Mouse (Mus musculus): ENCODE data around the gene Wfikkn1. TPM values are rescaled to one million over a fixed set of nuclear protein-coding genes. Genes with fewer than 3 reads are reported as not detected.

Gene Wfikkn1
- polyA plus RNA-seq, 1 experiment from 2014 or later = 0.69 TPM

DNA sequence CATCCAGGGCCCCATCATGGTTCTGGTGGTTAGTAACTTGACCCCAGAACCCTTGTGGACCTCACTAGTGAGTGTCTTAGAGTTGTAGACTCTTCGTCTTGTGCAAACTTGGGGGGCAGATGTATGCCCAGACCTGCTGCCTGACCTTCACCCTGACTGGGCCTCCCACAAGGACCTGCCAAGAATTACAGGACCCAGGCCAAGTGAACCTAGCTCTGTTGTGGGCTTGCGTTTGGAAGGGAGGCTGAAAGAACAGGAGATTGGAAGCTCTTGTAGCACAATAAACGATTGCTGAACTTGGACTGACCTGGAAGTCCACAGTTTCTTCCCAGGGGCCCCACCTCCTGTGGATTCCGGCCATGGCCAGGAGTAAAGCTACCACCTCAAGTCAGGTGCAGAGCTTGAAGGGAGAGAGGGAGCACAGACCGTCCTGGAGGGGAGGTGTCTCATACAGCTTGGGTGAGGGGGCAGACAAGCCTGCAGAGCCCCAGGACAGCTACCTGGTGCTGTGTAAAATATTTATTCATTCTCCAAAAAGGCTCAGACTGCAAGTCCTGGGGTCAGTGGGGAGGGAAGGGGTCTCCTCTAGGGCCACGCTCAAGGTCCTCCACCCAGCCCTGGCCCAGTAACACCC lies 46.6 kb downstream of the Wfikkn1 start:
- Histone ChIP-seq H3K9ac (ENCODE audit: low read length) (peak overlapping the region; percentile 69), H3K4me2 (ENCODE audit: low read length) (peak overlapping the region; percentile 73), H3K27me3 (replicated peaks; ENCODE audit: control insufficient read depth, insufficient read depth, low read length) (no peaks in the 10 kb centered on the region), H3K27ac (ENCODE audit: low read depth) (peak overlapping the region; percentile 94), H3K4me1 (replicated peaks; ENCODE audit: control insufficient read depth, insufficient read depth, low read length) (peaks cover 49% of the 10 kb centered on the region), H3K9me3 (ENCODE audit: control insufficient read depth, low read length) (no peaks in the 10 kb centered on the region), H3K4me3 (ENCODE audit: low read depth, low read length) (peak overlapping the region; percentile 61), H3K36me3 (ENCODE audit: control insufficient read depth, insufficient read depth, low read length) (peaks cover 41% of the 10 kb centered on the region)
- 21% methylated on average over 6 of the region's 6 CpGs for WGBS
- ATAC-seq (replicated peaks; ENCODE audit: low FRiP score, low TSS enrichment, low read depth) = no peak
- no peak for DNase-seq (ENCODE audit: low spot score)

DNA sequence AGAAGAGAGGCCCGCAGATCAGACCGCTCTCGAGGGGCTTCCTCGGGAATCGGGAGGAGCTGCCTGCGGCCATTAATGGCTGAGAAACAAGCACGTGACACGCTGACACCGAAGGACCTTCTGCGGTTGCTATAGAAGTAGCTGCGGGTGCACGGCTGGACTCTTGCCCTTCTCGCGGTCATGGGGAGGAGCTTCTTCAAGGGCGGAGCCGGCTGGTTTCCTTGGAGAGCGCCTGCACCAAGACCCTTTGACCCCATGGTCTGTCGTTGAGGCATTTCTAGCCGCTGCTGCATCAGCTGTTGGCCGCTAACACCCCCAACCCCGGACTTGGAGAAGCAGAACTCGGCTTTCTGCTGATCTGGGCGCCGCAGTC lies 47.4 kb downstream of the Wfikkn1 start, which contains the start of gene Stub1:
Stub1 (minus strand) TSS at position 114 of the 373 bp plus-strand sequence.
- Histone ChIP-seq H3K4me1 (replicated peaks; ENCODE audit: control insufficient read depth, insufficient read depth, low read length) (peaks cover 52% of the 10 kb centered on the region), H3K27me3 (replicated peaks; ENCODE audit: control insufficient read depth, insufficient read depth, low read length) (no peaks in the 10 kb centered on the region), H3K27ac (ENCODE audit: low read depth) (peak within 1 kb of the TSS; percentile 94), H3K9me3 (ENCODE audit: control insufficient read depth, low read length) (no peaks in the 10 kb centered on the region), H3K36me3 (ENCODE audit: control insufficient read depth, insufficient read depth, low read length) (peaks cover 35% of the 10 kb centered on the region), H3K4me2 (ENCODE audit: low read length) (peak within 1 kb of the TSS; percentile 97), H3K9ac (ENCODE audit: low read length) (peak within 1 kb of the TSS; percentile 69), H3K4me3 (ENCODE audit: low read depth, low read length) (peak within 1 kb of the TSS; percentile 61)
- ATAC-seq (replicated peaks; ENCODE audit: low FRiP score, low TSS enrichment, low read depth) (peak; percentile 59), DNase-seq (ENCODE audit: low spot score) (no peak)
- WGBS = under 1% methylated on average over 24 of the region's 24 CpGs

DNA sequence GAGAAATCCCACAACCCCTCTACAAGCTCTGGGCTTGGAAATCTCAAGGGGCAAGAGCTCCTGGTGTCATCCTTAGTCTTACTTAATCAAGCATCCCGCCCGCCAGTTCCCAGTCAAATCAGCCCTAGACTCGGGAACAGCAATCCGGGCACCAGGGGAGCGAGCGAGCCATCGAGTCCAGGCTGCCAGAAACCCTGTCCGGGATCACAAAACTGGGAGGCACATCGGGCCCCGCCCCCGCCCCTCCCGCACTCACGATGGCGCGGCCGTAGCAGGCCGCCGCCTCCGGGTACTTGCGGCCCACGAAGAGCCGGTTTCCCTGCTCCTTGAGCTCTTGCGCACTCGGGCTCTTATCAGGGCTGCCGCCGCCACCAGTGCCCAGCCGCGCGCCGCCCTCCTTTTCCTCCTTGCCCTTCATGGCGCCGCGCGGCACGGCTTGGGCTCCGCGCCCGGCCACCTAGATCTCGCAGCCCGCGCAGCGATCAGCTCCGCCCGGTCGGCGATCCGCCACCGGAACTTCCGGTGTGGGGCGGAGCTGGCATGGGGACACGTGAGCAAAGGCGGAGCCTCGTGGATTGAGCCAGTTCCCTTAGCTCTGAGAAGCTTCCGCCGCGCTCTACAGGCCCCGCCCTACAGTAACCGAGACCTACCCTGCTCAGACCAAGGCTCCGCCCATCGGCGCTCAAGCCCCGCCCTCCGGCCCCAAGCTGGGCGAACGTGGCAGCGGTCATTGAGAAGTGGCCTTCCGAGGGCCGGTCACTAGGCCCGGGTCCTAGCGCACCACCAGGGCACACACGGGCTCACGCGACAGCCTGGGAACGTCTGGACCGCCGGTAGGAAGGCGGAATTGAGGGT lies 48.0 kb downstream of the Wfikkn1 start:
- Histone ChIP-seq H3K4me1 (replicated peaks; ENCODE audit: control insufficient read depth, insufficient read depth, low read length) (peaks cover 55% of the 10 kb centered on the region), H3K27ac (ENCODE audit: low read depth) (peak overlapping the region; percentile 94), H3K36me3 (ENCODE audit: control insufficient read depth, insufficient read depth, low read length) (peaks cover 34% of the 10 kb centered on the region), H3K4me2 (ENCODE audit: low read length) (peak overlapping the region; percentile 97), H3K9ac (ENCODE audit: low read length) (peak overlapping the region; percentile 69), H3K4me3 (ENCODE audit: low read depth, low read length) (peak overlapping the region; percentile 61), H3K9me3 (ENCODE audit: control insufficient read depth, low read length) (no peaks in the 10 kb centered on the region), H3K27me3 (replicated peaks; ENCODE audit: control insufficient read depth, insufficient read depth, low read length) (no peaks in the 10 kb centered on the region)
- under 1% methylated on average over 77 of the region's 77 CpGs for WGBS
- ATAC-seq (replicated peaks; ENCODE audit: low FRiP score, low TSS enrichment, low read depth) (peak; percentile 87), DNase-seq (ENCODE audit: low spot score) (peak; percentile 100)

DNA sequence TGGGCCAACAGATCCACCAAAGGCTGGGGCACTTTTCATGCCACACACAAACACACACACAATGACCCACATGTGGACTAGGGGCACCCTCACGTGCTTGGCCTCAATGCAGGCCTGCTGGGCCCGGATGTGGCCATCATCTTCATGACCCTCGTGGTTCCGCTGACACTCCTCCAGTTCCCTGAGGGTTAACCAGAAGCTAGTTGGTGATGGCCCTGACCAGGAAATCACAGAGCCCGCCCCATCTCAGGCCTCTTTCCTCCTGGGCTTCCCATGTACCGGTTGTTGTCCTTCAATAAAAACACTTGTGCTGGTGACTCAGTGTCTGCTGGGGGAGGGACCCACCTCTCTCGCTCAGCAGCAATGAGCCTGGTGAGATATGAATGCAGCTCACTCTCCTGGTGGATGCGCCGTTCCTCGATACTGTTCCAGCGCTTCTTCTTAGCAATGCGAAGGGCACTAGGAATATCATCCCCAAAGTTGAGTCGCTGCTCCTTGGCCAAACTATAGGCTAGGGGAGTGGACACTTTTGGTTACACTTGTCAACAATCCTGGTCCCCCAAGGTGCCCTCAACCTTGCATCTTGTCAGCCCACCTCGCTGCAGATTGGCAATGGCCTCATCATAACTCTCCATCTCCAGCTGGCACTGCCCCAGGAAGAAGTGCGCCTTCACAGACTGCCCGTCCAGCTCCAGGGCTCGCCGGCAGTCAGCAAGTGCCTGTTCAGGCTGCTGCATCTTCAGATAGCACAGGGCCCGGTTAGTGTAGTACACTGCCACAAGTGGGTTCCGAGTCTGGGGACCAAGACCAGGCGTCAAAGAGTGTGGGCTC lies 49.0 kb downstream of the Wfikkn1 start:
- Histone ChIP-seq H3K27ac (ENCODE audit: low read depth) (peak overlapping the region; percentile 94), H3K4me2 (ENCODE audit: low read length) (peak overlapping the region; percentile 97), H3K27me3 (replicated peaks; ENCODE audit: control insufficient read depth, insufficient read depth, low read length) (no peaks in the 10 kb centered on the region), H3K9ac (ENCODE audit: low read length) (peak overlapping the region; percentile 68), H3K4me3 (ENCODE audit: low read depth, low read length) (peak overlapping the region; percentile 61), H3K36me3 (ENCODE audit: control insufficient read depth, insufficient read depth, low read length) (peaks cover 40% of the 10 kb centered on the region), H3K4me1 (replicated peaks; ENCODE audit: control insufficient read depth, insufficient read depth, low read length) (peaks cover 51% of the 10 kb centered on the region), H3K9me3 (ENCODE audit: control insufficient read depth, low read length) (no peaks in the 10 kb centered on the region)
- DNase-seq (ENCODE audit: low spot score) = no peak
- no peak for ATAC-seq (replicated peaks; ENCODE audit: low FRiP score, low TSS enrichment, low read depth)
- WGBS = 52% methylated on average over 21 of the region's 21 CpGs

DNA sequence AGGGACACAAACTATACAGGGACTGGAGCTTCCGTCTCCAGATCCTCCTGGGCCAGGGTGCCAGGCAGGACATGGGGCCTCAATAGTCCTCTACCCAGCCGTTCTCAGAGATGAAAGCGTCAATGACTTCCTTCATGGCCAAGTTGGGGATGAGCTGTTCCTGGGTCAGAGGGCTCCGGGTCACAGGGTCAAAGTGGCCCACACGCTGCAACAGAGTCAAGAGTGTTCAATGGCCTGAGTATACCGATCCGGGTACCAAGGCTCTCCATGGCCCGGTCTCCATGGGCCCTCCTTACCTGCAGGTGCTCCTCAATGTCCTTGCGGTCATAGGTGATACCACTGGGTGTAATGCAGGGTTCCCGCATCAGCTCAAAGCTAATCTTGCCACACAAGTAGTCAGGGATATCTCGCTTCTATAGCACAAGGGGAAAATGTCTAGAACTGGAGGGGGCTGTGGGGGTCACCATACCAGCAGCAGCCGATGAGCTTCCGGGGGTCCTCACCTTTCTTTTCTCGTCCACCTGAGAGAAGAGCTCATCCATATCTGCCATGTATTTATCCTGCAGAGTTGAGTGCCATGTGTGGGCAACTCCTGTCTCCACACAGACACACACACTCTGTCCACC lies 49.7 kb downstream of the Wfikkn1 start:
- peak overlapping the region; percentile 97; the same call in 1 of the 2 replicates for H3K4me2 ChIP-seq (ENCODE audit: low read length)
- peaks cover 46% of the 10 kb centered on the region for H3K36me3 ChIP-seq (ENCODE audit: control insufficient read depth, insufficient read depth, low read length)
- no peaks in the 10 kb centered on the region for H3K27me3 ChIP-seq (replicated peaks; ENCODE audit: control insufficient read depth, insufficient read depth, low read length)
- no peak overlapping the region for H3K27ac ChIP-seq (ENCODE audit: low read depth)
- no peaks in the 10 kb centered on the region for H3K9me3 ChIP-seq (ENCODE audit: control insufficient read depth, low read length)
- ATAC-seq (replicated peaks; ENCODE audit: low FRiP score, low TSS enrichment, low read depth) = no peak
- no peak overlapping the region for H3K4me3 ChIP-seq (ENCODE audit: low read depth, low read length)
- 84% methylated on average over 14 of the region's 14 CpGs for WGBS
- no peak overlapping the region for H3K9ac ChIP-seq (ENCODE audit: low read length)
- H3K4me1 ChIP-seq (replicated peaks; ENCODE audit: control insufficient read depth, insufficient read depth, low read length) = peaks cover 44% of the 10 kb centered on the region
- no peak for DNase-seq (ENCODE audit: low spot score)

DNA sequence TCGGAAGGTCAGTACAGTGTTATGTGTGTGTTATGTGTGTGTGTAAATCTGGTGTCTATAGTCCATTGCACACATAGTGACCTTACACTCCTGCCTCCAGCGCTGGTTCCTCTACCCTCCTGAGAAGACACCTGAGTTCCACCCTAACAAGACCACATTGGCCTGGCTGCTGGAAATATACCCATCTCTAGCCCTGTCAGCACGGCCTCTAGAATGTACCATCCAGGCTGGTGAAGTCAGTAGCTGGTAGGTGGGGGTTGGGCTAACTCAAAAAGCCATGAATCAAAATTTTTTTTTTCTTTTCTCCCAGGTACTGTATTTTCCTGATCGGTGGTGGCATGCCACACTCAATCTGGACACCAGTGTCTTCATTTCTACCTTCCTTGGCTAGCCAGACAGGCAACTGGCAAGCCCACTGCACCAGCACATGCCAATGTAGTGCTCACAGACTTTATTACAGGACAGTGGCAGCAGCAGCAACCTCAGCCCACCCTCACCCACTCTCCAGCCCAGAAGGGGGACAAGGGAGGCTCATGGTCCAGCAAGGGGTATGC lies 50.4 kb downstream of the Wfikkn1 start:
- 77% methylated on average over 4 of the region's 4 CpGs for WGBS
- H3K9ac ChIP-seq (ENCODE audit: low read length) = no peak overlapping the region; the same call in 1 of the 2 replicates
- peaks cover 49% of the 10 kb centered on the region for H3K36me3 ChIP-seq (ENCODE audit: control insufficient read depth, insufficient read depth, low read length)
- no peaks in the 10 kb centered on the region for H3K27me3 ChIP-seq (replicated peaks; ENCODE audit: control insufficient read depth, insufficient read depth, low read length)
- H3K4me2 ChIP-seq (ENCODE audit: low read length) = peak overlapping the region; percentile 85
- peaks cover 44% of the 10 kb centered on the region for H3K4me1 ChIP-seq (replicated peaks; ENCODE audit: control insufficient read depth, insufficient read depth, low read length)
- H3K4me3 ChIP-seq (ENCODE audit: low read depth, low read length) = no peak overlapping the region
- H3K9me3 ChIP-seq (ENCODE audit: control insufficient read depth, low read length) = no peaks in the 10 kb centered on the region
- DNase-seq (ENCODE audit: low spot score) = no peak
- no peak for ATAC-seq (replicated peaks; ENCODE audit: low FRiP score, low TSS enrichment, low read depth)
- H3K27ac ChIP-seq (ENCODE audit: low read depth) = no peak overlapping the region

DNA sequence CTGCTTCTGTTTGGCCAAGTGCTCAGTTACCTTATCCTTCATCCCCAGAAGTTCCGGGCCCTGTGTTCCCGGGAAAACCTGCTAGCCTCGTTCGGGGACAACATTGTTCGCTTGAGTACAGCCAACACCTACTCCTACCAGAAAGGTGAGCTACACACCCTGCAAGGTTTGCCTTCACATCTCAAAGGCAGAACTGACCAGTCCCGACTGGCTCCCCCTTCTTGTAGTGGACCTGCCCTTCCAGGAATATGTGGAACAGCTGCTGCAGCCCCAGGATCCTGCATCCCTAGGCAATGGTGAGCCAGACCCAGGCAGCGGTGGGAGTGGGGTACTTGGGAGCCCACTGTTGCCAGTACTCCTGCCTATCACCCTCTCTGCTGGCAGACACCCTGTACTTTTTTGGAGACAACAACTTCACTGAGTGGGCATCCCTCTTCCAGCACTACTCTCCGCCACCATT lies 51.1 kb downstream of the Wfikkn1 start:
- Histone ChIP-seq H3K36me3 (ENCODE audit: control insufficient read depth, insufficient read depth, low read length) (peaks cover 45% of the 10 kb centered on the region), H3K4me2 (ENCODE audit: low read length) (peak overlapping the region; percentile 85), H3K4me1 (replicated peaks; ENCODE audit: control insufficient read depth, insufficient read depth, low read length) (peaks cover 47% of the 10 kb centered on the region), H3K9ac (ENCODE audit: low read length) (peak overlapping the region; percentile 68), H3K4me3 (ENCODE audit: low read depth, low read length) (peak overlapping the region; percentile 69), H3K27ac (ENCODE audit: low read depth) (peak overlapping the region; percentile 82), H3K27me3 (replicated peaks; ENCODE audit: control insufficient read depth, insufficient read depth, low read length) (no peaks in the 10 kb centered on the region), H3K9me3 (ENCODE audit: control insufficient read depth, low read length) (no peaks in the 10 kb centered on the region)
- no peak for ATAC-seq (replicated peaks; ENCODE audit: low FRiP score, low TSS enrichment, low read depth)
- 38% methylated on average over 8 of the region's 8 CpGs for WGBS
- no peak for DNase-seq (ENCODE audit: low spot score)
